Mouse (Mus musculus): ENCODE measurements at regions not wholly inside any gene's neighbourhood (a gene's known extent, or its start where the extent isn't known, plus 50 kb on each side); places are given as distances from the start of the nearest gene placed in this dataset.

DNA sequence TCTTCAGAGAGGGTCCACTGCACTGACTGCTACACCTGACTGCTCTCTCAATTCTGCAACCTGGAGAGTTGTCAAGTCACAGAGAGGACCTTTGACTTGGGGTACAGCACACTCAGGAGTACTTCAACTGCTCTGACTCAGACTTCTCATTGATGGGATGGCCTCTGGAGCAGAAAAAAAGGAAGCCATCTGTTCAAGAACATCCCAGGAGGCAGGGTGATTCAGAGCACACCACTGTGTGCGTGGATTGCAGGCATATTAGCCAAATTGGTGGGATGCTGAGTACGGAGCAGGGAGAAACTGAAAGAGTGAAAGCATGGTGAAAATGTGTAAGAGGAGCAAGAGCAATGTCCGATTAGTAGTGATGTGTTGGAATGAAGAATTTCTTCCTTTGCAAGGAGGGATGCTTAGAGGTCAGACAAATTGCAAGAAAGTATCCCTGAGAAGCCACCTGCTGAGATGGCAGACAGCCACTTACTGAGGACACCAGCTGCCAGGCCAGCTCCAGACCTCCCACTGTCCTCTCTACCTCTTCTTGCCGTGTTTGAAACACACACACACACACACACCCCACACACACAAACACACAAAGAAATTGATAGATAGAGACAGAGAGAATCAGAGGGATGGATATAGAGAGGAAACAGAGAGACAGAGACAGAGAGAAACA lies 119.2 kb upstream of the Slco3a1 start:
- TF ChIP-seq GATA1 (IDR thresholded peaks at IDR 0.05; ENCODE audit: borderline replicate concordance, low read length): no peak
- no peak for TF ChIP-seq FLI1 (IDR thresholded peaks at IDR 0.05; ENCODE audit: low read length)

Measured in megakaryocyte, embryonic 14.5 days (primary cell).